Mouse (Mus musculus): ENCODE measurements around the gene Tmem234. TPM values are rescaled to one million over a fixed set of nuclear protein-coding genes. Genes with fewer than 3 reads are reported as not detected.
A peak's percentile ranks its signal among the peaks of the same experiment; 100 is the strongest.

Tmem234 gene
- polyA plus RNA-seq, 1 experiment from 2014 or later, result 181 TPM

GRCm38 (mm10) chr4:129654770-129655169, 54.3 kb downstream of the Tmem234 start:
- Histone ChIP-seq H3K36me3 (ENCODE audit: control insufficient read depth, insufficient read depth, low read length) (peaks cover 92% of the 10 kb centered on the region), H3K4me2 (ENCODE audit: low read length) (no peak overlapping the region), H3K27me3 (ENCODE audit: control insufficient read depth, insufficient read depth, low read length) (no peaks in the 10 kb centered on the region), H3K27ac (replicated peaks; ENCODE audit: low read depth, low read length) (no peak overlapping the region), H3K9ac (replicated peaks; ENCODE audit: low read length) (no peak overlapping the region), H3K9me3 (ENCODE audit: control insufficient read depth, low read length) (no peaks in the 10 kb centered on the region), H3K4me3 (replicated peaks; ENCODE audit: low read depth, low read length) (no peak overlapping the region), H3K4me1 (ENCODE audit: control insufficient read depth, insufficient read depth, low read length) (no peaks in the 10 kb centered on the region)
- ATAC-seq (ENCODE audit: low FRiP score, low TSS enrichment), result no peak
- WGBS, result 89% methylated on average over 14 of the region's 14 CpGs
- no peak for DNase-seq

GRCm38 (mm10) chr4:129661584-129661983, 61.1 kb downstream of the Tmem234 start:
- no peak overlapping the region for H3K9ac ChIP-seq (replicated peaks; ENCODE audit: low read length)
- H3K36me3 ChIP-seq (ENCODE audit: control insufficient read depth, insufficient read depth, low read length), result peaks cover 55% of the 10 kb centered on the region
- 93% methylated on average over 3 of the region's 3 CpGs for WGBS
- H3K4me1 ChIP-seq (ENCODE audit: control insufficient read depth, insufficient read depth, low read length), result no peaks in the 10 kb centered on the region
- ATAC-seq (ENCODE audit: low FRiP score, low TSS enrichment) (no peak), DNase-seq (no peak)
- H3K27ac ChIP-seq (replicated peaks; ENCODE audit: low read depth, low read length), result no peak overlapping the region
- H3K4me3 ChIP-seq (replicated peaks; ENCODE audit: low read depth, low read length), result no peak overlapping the region
- H3K9me3 ChIP-seq (ENCODE audit: control insufficient read depth, low read length), result no peaks in the 10 kb centered on the region
- H3K27me3 ChIP-seq (ENCODE audit: control insufficient read depth, insufficient read depth, low read length), result no peaks in the 10 kb centered on the region
- no peak overlapping the region for H3K4me2 ChIP-seq (ENCODE audit: low read length)

GRCm38 (mm10) chr4:129662255-129662813, 61.9 kb downstream of the Tmem234 start:
- DNase-seq (no peak), ATAC-seq (ENCODE audit: low FRiP score, low TSS enrichment) (no peak)
- Histone ChIP-seq H3K27me3 (ENCODE audit: control insufficient read depth, insufficient read depth, low read length) (no peaks in the 10 kb centered on the region), H3K36me3 (ENCODE audit: control insufficient read depth, insufficient read depth, low read length) (peaks cover 51% of the 10 kb centered on the region), H3K9me3 (ENCODE audit: control insufficient read depth, low read length) (no peaks in the 10 kb centered on the region), H3K4me1 (ENCODE audit: control insufficient read depth, insufficient read depth, low read length) (no peaks in the 10 kb centered on the region), H3K4me3 (replicated peaks; ENCODE audit: low read depth, low read length) (no peak overlapping the region), H3K27ac (replicated peaks; ENCODE audit: low read depth, low read length) (no peak overlapping the region), H3K4me2 (ENCODE audit: low read length) (no peak overlapping the region), H3K9ac (replicated peaks; ENCODE audit: low read length) (no peak overlapping the region)
- 90% methylated on average over 3 of the region's 3 CpGs for WGBS

GRCm38 (mm10) chr4:129671491-129672082, 71.1 kb downstream of the Tmem234 start:
- peak overlapping the region; percentile 97 for H3K4me2 ChIP-seq (ENCODE audit: low read length)
- H3K9ac ChIP-seq (replicated peaks; ENCODE audit: low read length), result peak overlapping the region; percentile 90
- peaks cover 5% of the 10 kb centered on the region; the same call in 1 of the 2 replicates for H3K4me1 ChIP-seq (ENCODE audit: control insufficient read depth, insufficient read depth, low read length)
- DNase-seq (peak; percentile 78), ATAC-seq (ENCODE audit: low FRiP score, low TSS enrichment) (0 out of 2 replicates have a peak, but pooled peaks have one; percentile 55)
- peaks cover 18% of the 10 kb centered on the region for H3K36me3 ChIP-seq (ENCODE audit: control insufficient read depth, insufficient read depth, low read length)
- H3K4me3 ChIP-seq (replicated peaks; ENCODE audit: low read depth, low read length), result peak overlapping the region; percentile 81
- H3K9me3 ChIP-seq (ENCODE audit: control insufficient read depth, low read length), result no peaks in the 10 kb centered on the region
- H3K27ac ChIP-seq (replicated peaks; ENCODE audit: low read depth, low read length), result peak overlapping the region; percentile 90; the same call in 1 of the 2 replicates
- H3K27me3 ChIP-seq (ENCODE audit: control insufficient read depth, insufficient read depth, low read length), result no peaks in the 10 kb centered on the region
- WGBS, result 6% methylated on average over 12 of the region's 12 CpGs

GRCm38 (mm10) chr4:129672083-129672877, 71.8 kb downstream of the Tmem234 start, which contains the start of gene Kpna6:
Kpna6 (minus strand) TSS chr4:129672767.
- under 1% methylated on average over 65 of the region's 65 CpGs for WGBS
- Histone ChIP-seq H3K27me3 (ENCODE audit: control insufficient read depth, insufficient read depth, low read length) (no peaks in the 10 kb centered on the region), H3K4me3 (replicated peaks; ENCODE audit: low read depth, low read length) (peak within 1 kb of the TSS; percentile 81), H3K9me3 (ENCODE audit: control insufficient read depth, low read length) (no peaks in the 10 kb centered on the region), H3K4me2 (ENCODE audit: low read length) (peak within 1 kb of the TSS; percentile 97), H3K4me1 (ENCODE audit: control insufficient read depth, insufficient read depth, low read length) (peaks cover 5% of the 10 kb centered on the region; the same call in 1 of the 2 replicates), H3K9ac (replicated peaks; ENCODE audit: low read length) (peak within 1 kb of the TSS; percentile 90), H3K36me3 (ENCODE audit: control insufficient read depth, insufficient read depth, low read length) (peaks cover 22% of the 10 kb centered on the region), H3K27ac (replicated peaks; ENCODE audit: low read depth, low read length) (peak within 1 kb of the TSS; percentile 90)
- ATAC-seq (ENCODE audit: low FRiP score, low TSS enrichment), result peak; percentile 90
- peak; percentile 95 for DNase-seq

- Histone ChIP-seq H3K4me3 (replicated peaks; ENCODE audit: low read depth, low read length) (peak overlapping the region; percentile 81), H3K27ac (replicated peaks; ENCODE audit: low read depth, low read length) (peak overlapping the region; percentile 90), H3K27me3 (ENCODE audit: control insufficient read depth, insufficient read depth, low read length) (no peaks in the 10 kb centered on the region), H3K9me3 (ENCODE audit: control insufficient read depth, low read length) (no peaks in the 10 kb centered on the region), H3K4me1 (ENCODE audit: control insufficient read depth, insufficient read depth, low read length) (peaks cover 5% of the 10 kb centered on the region; the same call in 1 of the 2 replicates), H3K36me3 (ENCODE audit: control insufficient read depth, insufficient read depth, low read length) (peaks cover 28% of the 10 kb centered on the region), H3K4me2 (ENCODE audit: low read length) (peak overlapping the region; percentile 97), H3K9ac (replicated peaks; ENCODE audit: low read length) (peak overlapping the region; percentile 90; the same call in 1 of the 2 replicates)
- 11% methylated on average over 10 of the region's 10 CpGs for WGBS
- peak; percentile 2 for DNase-seq
- ATAC-seq (ENCODE audit: low FRiP score, low TSS enrichment), result 0 out of 2 replicates have a peak, but pooled peaks have one; percentile 46
These were observed 72.5 kb downstream of the Tmem234 start for GRCm38 (mm10) chr4:129672878-129673449.

Small RNA genes within 50 kb of the gene (microRNA-seq; reads per million reads assigned to microRNA genes)
- gene Mir8119, result not detected

Other genes starting within 250 kb of the Tmem234 start
- gene Zbtb8a, start 222.6 kb upstream of the Tmem234 start, polyA plus RNA-seq (2014; fragmentation: Nextera tagmentation; extraction: Ambion mirVana), result 12.4 and 13.3 TPM in 2 replicates
- 15.9 and 17.6 TPM in 2 replicates for gene Zbtb8b, start 159.8 kb upstream of the Tmem234 start, polyA plus RNA-seq (2014; fragmentation: Nextera tagmentation; extraction: Ambion mirVana)
- 31.4 and 35.7 TPM in 2 replicates for gene Bsdc1, start 139.1 kb upstream of the Tmem234 start, polyA plus RNA-seq (2014; fragmentation: Nextera tagmentation; extraction: Ambion mirVana)
- gene Tssk3, start 109.6 kb upstream of the Tmem234 start, polyA plus RNA-seq (2014; fragmentation: Nextera tagmentation; extraction: Ambion mirVana), result 0.38 and 0.74 TPM in 2 replicates
- gene Fam229a, start 109.5 kb upstream of the Tmem234 start, polyA plus RNA-seq (2014; fragmentation: Nextera tagmentation; extraction: Ambion mirVana), result 0.69 TPM in 1 of 2 replicates, not detected in the other
- 1,591 and 1,713 TPM in 2 replicates for gene Marcksl1, start 87.1 kb upstream of the Tmem234 start, polyA plus RNA-seq (2014; fragmentation: Nextera tagmentation; extraction: Ambion mirVana)
- 73.6 and 101 TPM in 2 replicates for gene Hdac1, start 58.0 kb upstream of the Tmem234 start, polyA plus RNA-seq (2014; fragmentation: Nextera tagmentation; extraction: Ambion mirVana)
- gene Lck, start 27.0 kb upstream of the Tmem234 start, polyA plus RNA-seq (2014; fragmentation: Nextera tagmentation; extraction: Ambion mirVana), result 9.0 and 13.6 TPM in 2 replicates
- 0.24 TPM in 1 of 2 replicates, not detected in the other for gene Fam167b, start 22.1 kb upstream of the Tmem234 start, polyA plus RNA-seq (2014; fragmentation: Nextera tagmentation; extraction: Ambion mirVana)
- gene Eif3i, start within 50 bp of the Tmem234 start, polyA plus RNA-seq (2014; fragmentation: Nextera tagmentation; extraction: Ambion mirVana), result 232 and 238 TPM in 2 replicates
- gene Dcdc2b, start 13.6 kb downstream of the Tmem234 start, polyA plus RNA-seq (2014; fragmentation: Nextera tagmentation; extraction: Ambion mirVana), result 2.9 and 4.4 TPM in 2 replicates
- gene Iqcc, start 18.4 kb downstream of the Tmem234 start, polyA plus RNA-seq (2014; fragmentation: Nextera tagmentation; extraction: Ambion mirVana), result 25.0 and 28.0 TPM in 2 replicates
- gene Ccdc28b, start 23.3 kb downstream of the Tmem234 start, polyA plus RNA-seq (2014; fragmentation: Nextera tagmentation; extraction: Ambion mirVana), result 127 and 147 TPM in 2 replicates
- gene Txlna, start 40.4 kb downstream of the Tmem234 start, polyA plus RNA-seq (2014; fragmentation: Nextera tagmentation; extraction: Ambion mirVana), result 37.4 and 64.1 TPM in 2 replicates
- 16.2 and 17.1 TPM in 2 replicates for gene Kpna6, start 72.1 kb downstream of the Tmem234 start, polyA plus RNA-seq (2014; fragmentation: Nextera tagmentation; extraction: Ambion mirVana)
- gene Tmem39b, start 96.2 kb downstream of the Tmem234 start, polyA plus RNA-seq (2014; fragmentation: Nextera tagmentation; extraction: Ambion mirVana), result 43.5 and 48.6 TPM in 2 replicates
- gene Khdrbs1, start 141.6 kb downstream of the Tmem234 start, polyA plus RNA-seq (2014; fragmentation: Nextera tagmentation; extraction: Ambion mirVana), result 119 and 154 TPM in 2 replicates
- gene Ptp4a2, start 210.6 kb downstream of the Tmem234 start, polyA plus RNA-seq (2014; fragmentation: Nextera tagmentation; extraction: Ambion mirVana), result 184 and 256 TPM in 2 replicates

Data from midbrain, embryonic 14.5 days (tissue).